Mouse (Mus musculus) midbrain, embryonic 12.5 days (tissue): ENCODE measurements around the gene Helz. TPM values are rescaled to one million over a fixed set of nuclear protein-coding genes. Genes with fewer than 3 reads are reported as not detected.

ENCODE experiments used
- ATAC-seq: fragments of 200-750 bp; cut with Nextera tagmentation; 2 replicates; pipeline ENCODE4 v1.8.0; 2017; ENCODE audit warnings: low read depth, moderate TSS enrichment, moderate library complexity; ENCODE audit not compliant: low FRiP score
- H3K27ac ChIP-seq: fragments of 300-500 bp; sonication (generic); replicated peaks from 2 replicates; pipeline ENCODE4 v1.5.1; 2016; ENCODE audit warnings: mild to moderate bottlenecking
- H3K27me3 ChIP-seq: fragments of 300-500 bp; sonication (generic); 2 replicates; pipeline ENCODE4 v1.6.1; 2016; ENCODE audit warnings: mild to moderate bottlenecking
- H3K36me3 ChIP-seq: fragments of 300-500 bp; sonication (generic); 2 replicates; pipeline ENCODE4 v1.6.1; 2016
- H3K4me1 ChIP-seq: fragments of 300-500 bp; sonication (generic); 2 replicates; pipeline ENCODE4 v1.6.1; 2016
- H3K4me2 ChIP-seq: fragments of 300-500 bp; sonication (generic); replicated peaks from 2 replicates; pipeline ENCODE4 v1.6.1; 2016; ENCODE audit warnings: mild to moderate bottlenecking, moderate library complexity
- H3K4me3 ChIP-seq: fragments of 300-500 bp; sonication (generic); 2 replicates; pipeline ENCODE4 v1.5.1; 2016; ENCODE audit warnings: mild to moderate bottlenecking
- H3K9ac ChIP-seq: fragments of 300-500 bp; sonication (generic); replicated peaks from 2 replicates; pipeline ENCODE4 v1.6.1; 2016; ENCODE audit warnings: mild to moderate bottlenecking, moderate library complexity
- H3K9me3 ChIP-seq: fragments of 300-500 bp; sonication (generic); 2 replicates; pipeline ENCODE4 v1.6.1; 2016; ENCODE audit warnings: mild to moderate bottlenecking
- WGBS: fragments of 180-500 bp; shearing (Covaris S2); methylation state at CpG from one replicate; pipeline ENCODE4 v1.1.7; 2016; 5-methylcytosine and 5-hydroxymethylcytosine counted together
- polyA plus RNA-seq: library from polyadenylated mRNA; unstranded; fragments of >200 nt; fragmentation: Nextera tagmentation; extraction: Ambion mirVana; gene quantifications from 2 replicates; pipeline ENCODE4 v1.2.1, GENCODE M21; 2016

Gene Helz
- polyA plus RNA-seq, 1 experiment from 2014 or later: 20.4 TPM

GRCm38 (mm10) chr11:107633563-107634146 is 85.9 kb downstream of the Helz start:
- H3K4me2 ChIP-seq: no peak overlapping the region
- no peak overlapping the region for H3K27ac ChIP-seq
- no peak overlapping the region for H3K9ac ChIP-seq
- H3K36me3 ChIP-seq: peaks cover 52% of the 10 kb centered on the region
- H3K9me3 ChIP-seq: no peaks in the 10 kb centered on the region
- H3K4me1 ChIP-seq: no peaks in the 10 kb centered on the region
- no peak overlapping the region for H3K4me3 ChIP-seq
- H3K27me3 ChIP-seq: no peaks in the 10 kb centered on the region
- 91% methylated on average over 5 of the region's 5 CpGs for WGBS
- no peak for ATAC-seq

- no peak for ATAC-seq
- Histone ChIP-seq H3K4me2 (no peak overlapping the region), H3K27ac (no peak overlapping the region), H3K36me3 (peaks cover 55% of the 10 kb centered on the region), H3K4me3 (no peak overlapping the region), H3K27me3 (no peaks in the 10 kb centered on the region), H3K4me1 (peaks cover 4% of the 10 kb centered on the region; the same call in 1 of the 2 replicates), H3K9me3 (no peaks in the 10 kb centered on the region), H3K9ac (no peak overlapping the region)
- 92% methylated on average over 5 of the region's 5 CpGs for WGBS
These were observed 90.4 kb downstream of the Helz start for GRCm38 (mm10) chr11:107638137-107638536.

GRCm38 (mm10) chr11:107639657-107640056 is 91.9 kb downstream of the Helz start:
- H3K9me3 ChIP-seq: no peaks in the 10 kb centered on the region
- H3K9ac ChIP-seq: no peak overlapping the region
- H3K27me3 ChIP-seq: no peaks in the 10 kb centered on the region
- H3K4me2 ChIP-seq: no peak overlapping the region
- ATAC-seq: no peak
- no peak overlapping the region for H3K27ac ChIP-seq
- H3K4me3 ChIP-seq: no peak overlapping the region
- WGBS: 96% methylated on average over 2 of the region's 2 CpGs
- peaks cover 4% of the 10 kb centered on the region; the same call in 1 of the 2 replicates for H3K4me1 ChIP-seq
- H3K36me3 ChIP-seq: peaks cover 59% of the 10 kb centered on the region

- Histone ChIP-seq H3K27me3 (no peaks in the 10 kb centered on the region), H3K27ac (no peak overlapping the region), H3K9ac (no peak overlapping the region), H3K4me2 (no peak overlapping the region), H3K9me3 (no peaks in the 10 kb centered on the region), H3K36me3 (peaks cover 50% of the 10 kb centered on the region), H3K4me3 (no peak overlapping the region), H3K4me1 (peaks cover 4% of the 10 kb centered on the region; the same call in 1 of the 2 replicates)
- ATAC-seq: no peak
- WGBS: 97% methylated on average over 4 of the region's 4 CpGs
These were observed 96.7 kb downstream of the Helz start for GRCm38 (mm10) chr11:107644461-107644860.

- no peak overlapping the region for H3K9ac ChIP-seq
- H3K4me1 ChIP-seq: no peaks in the 10 kb centered on the region
- H3K27me3 ChIP-seq: no peaks in the 10 kb centered on the region
- no peaks in the 10 kb centered on the region for H3K9me3 ChIP-seq
- H3K4me2 ChIP-seq: no peak overlapping the region
- no peak overlapping the region for H3K4me3 ChIP-seq
- H3K27ac ChIP-seq: no peak overlapping the region
- H3K36me3 ChIP-seq: peaks cover 57% of the 10 kb centered on the region
- WGBS: 98% methylated on average over 3 of the region's 3 CpGs
- no peak for ATAC-seq
These were observed 99.6 kb downstream of the Helz start for GRCm38 (mm10) chr11:107647330-107647729.

GRCm38 (mm10) chr11:107648668-107649067 is 100.9 kb downstream of the Helz start:
- H3K4me1 ChIP-seq: no peaks in the 10 kb centered on the region
- no peaks in the 10 kb centered on the region for H3K27me3 ChIP-seq
- no peak overlapping the region for H3K9ac ChIP-seq
- no peak overlapping the region for H3K27ac ChIP-seq
- ATAC-seq: no peak
- peaks cover 49% of the 10 kb centered on the region for H3K36me3 ChIP-seq
- H3K4me2 ChIP-seq: no peak overlapping the region
- no peaks in the 10 kb centered on the region for H3K9me3 ChIP-seq
- WGBS: 89% methylated on average over 4 of the region's 4 CpGs
- H3K4me3 ChIP-seq: no peak overlapping the region

GRCm38 (mm10) chr11:107649458-107649857 is 101.7 kb downstream of the Helz start:
- no peak for ATAC-seq
- H3K4me2 ChIP-seq: no peak overlapping the region
- H3K4me3 ChIP-seq: no peak overlapping the region
- H3K4me1 ChIP-seq: no peaks in the 10 kb centered on the region
- no peaks in the 10 kb centered on the region for H3K27me3 ChIP-seq
- H3K36me3 ChIP-seq: peaks cover 41% of the 10 kb centered on the region
- WGBS: 96% methylated on average over 14 of the region's 14 CpGs
- H3K9me3 ChIP-seq: no peaks in the 10 kb centered on the region
- H3K9ac ChIP-seq: no peak overlapping the region
- no peak overlapping the region for H3K27ac ChIP-seq

- H3K27me3 ChIP-seq: no peaks in the 10 kb centered on the region
- no peaks in the 10 kb centered on the region for H3K4me1 ChIP-seq
- peaks cover 41% of the 10 kb centered on the region for H3K36me3 ChIP-seq
- 88% methylated on average over 6 of the region's 6 CpGs for WGBS
- no peaks in the 10 kb centered on the region for H3K9me3 ChIP-seq
- H3K9ac ChIP-seq: no peak overlapping the region
- H3K27ac ChIP-seq: no peak overlapping the region
- no peak for ATAC-seq
- no peak overlapping the region for H3K4me2 ChIP-seq
- H3K4me3 ChIP-seq: no peak overlapping the region
These were observed 102.8 kb downstream of the Helz start for GRCm38 (mm10) chr11:107650422-107651051.

GRCm38 (mm10) chr11:107651391-107651790 is 103.7 kb downstream of the Helz start:
- Histone ChIP-seq H3K9me3 (no peaks in the 10 kb centered on the region), H3K4me3 (no peak overlapping the region), H3K36me3 (peaks cover 47% of the 10 kb centered on the region), H3K27me3 (no peaks in the 10 kb centered on the region), H3K27ac (0 out of 2 replicates have a peak overlapping the region, but pooled peaks have one; percentile 30), H3K4me1 (no peaks in the 10 kb centered on the region), H3K9ac (no peak overlapping the region), H3K4me2 (no peak overlapping the region)
- ATAC-seq: no peak
- 83% methylated on average over 7 of the region's 7 CpGs for WGBS

- Histone ChIP-seq H3K4me1 (no peaks in the 10 kb centered on the region), H3K4me3 (no peak overlapping the region), H3K9me3 (no peaks in the 10 kb centered on the region), H3K36me3 (peaks cover 48% of the 10 kb centered on the region), H3K27ac (no peak overlapping the region), H3K27me3 (no peaks in the 10 kb centered on the region), H3K9ac (no peak overlapping the region), H3K4me2 (no peak overlapping the region)
- WGBS: 83% methylated on average over 8 of the region's 8 CpGs
- ATAC-seq: no peak
These were observed 104.4 kb downstream of the Helz start for GRCm38 (mm10) chr11:107652137-107652536.

GRCm38 (mm10) chr11:107655538-107655937 is 107.8 kb downstream of the Helz start:
- 84% methylated on average over 4 of the region's 4 CpGs for WGBS
- H3K4me3 ChIP-seq: no peak overlapping the region
- no peak for ATAC-seq
- H3K27ac ChIP-seq: no peak overlapping the region
- no peak overlapping the region for H3K4me2 ChIP-seq
- H3K9me3 ChIP-seq: no peaks in the 10 kb centered on the region
- peaks cover 26% of the 10 kb centered on the region for H3K36me3 ChIP-seq
- no peak overlapping the region for H3K9ac ChIP-seq
- no peaks in the 10 kb centered on the region for H3K27me3 ChIP-seq
- no peaks in the 10 kb centered on the region for H3K4me1 ChIP-seq

- H3K27me3 ChIP-seq: no peaks in the 10 kb centered on the region
- H3K4me2 ChIP-seq: no peak overlapping the region
- ATAC-seq: no peak
- H3K27ac ChIP-seq: no peak overlapping the region
- 91% methylated on average over 5 of the region's 5 CpGs for WGBS
- no peaks in the 10 kb centered on the region for H3K9me3 ChIP-seq
- no peak overlapping the region for H3K9ac ChIP-seq
- no peak overlapping the region for H3K4me3 ChIP-seq
- no peaks in the 10 kb centered on the region for H3K4me1 ChIP-seq
- H3K36me3 ChIP-seq: peaks cover 34% of the 10 kb centered on the region
These were observed 109.4 kb downstream of the Helz start for GRCm38 (mm10) chr11:107657117-107657516.
